Mouse (Mus musculus): ENCODE measurements around the gene Bnipl. TPM values are rescaled to one million over a fixed set of nuclear protein-coding genes. Genes with fewer than 3 reads are reported as not detected.

Gene Bnipl
- polyA plus RNA-seq, 1 experiment from 2014 or later: 0.36 TPM

GRCm38 (mm10) chr3:95286510-95286909, 35.5 kb upstream of the Bnipl start:
- Histone ChIP-seq H3K4me3 (replicated peaks) (no peak overlapping the region), H3K4me1 (replicated peaks) (peaks cover 20% of the 10 kb centered on the region), H3K36me3 (peaks cover 9% of the 10 kb centered on the region), H3K27me3 (replicated peaks) (no peaks in the 10 kb centered on the region), H3K4me2 (replicated peaks) (no peak overlapping the region), H3K9me3 (no peaks in the 10 kb centered on the region), H3K9ac (no peak overlapping the region), H3K27ac (peak overlapping the region; percentile 40; the same call in 1 of the 2 replicates)
- ATAC-seq: no peak
- WGBS: 82% methylated on average over 7 of the region's 7 CpGs

- Histone ChIP-seq H3K4me1 (replicated peaks) (peaks cover 15% of the 10 kb centered on the region), H3K9ac (no peak overlapping the region), H3K27me3 (replicated peaks) (no peaks in the 10 kb centered on the region), H3K4me2 (replicated peaks) (no peak overlapping the region), H3K4me3 (replicated peaks) (no peak overlapping the region), H3K36me3 (peaks cover 9% of the 10 kb centered on the region), H3K9me3 (no peaks in the 10 kb centered on the region), H3K27ac (peak overlapping the region; percentile 40; the same call in 1 of the 2 replicates)
- 48% methylated on average over 5 of the region's 5 CpGs for WGBS
- no peak for ATAC-seq
Measured at GRCm38 (mm10) chr3:95286011-95286410, 35.0 kb upstream of the Bnipl start.

- Histone ChIP-seq H3K27ac (no peak overlapping the region), H3K9me3 (no peaks in the 10 kb centered on the region), H3K4me2 (replicated peaks) (no peak overlapping the region), H3K9ac (0 out of 2 replicates have a peak overlapping the region, but pooled peaks have one; percentile 10), H3K27me3 (replicated peaks) (no peaks in the 10 kb centered on the region), H3K4me3 (replicated peaks) (no peak overlapping the region), H3K36me3 (peaks cover 9% of the 10 kb centered on the region), H3K4me1 (replicated peaks) (peaks cover 15% of the 10 kb centered on the region)
- WGBS: 87% methylated on average over 5 of the region's 5 CpGs
- no peak for ATAC-seq
Measured at GRCm38 (mm10) chr3:95285390-95285789, 34.4 kb upstream of the Bnipl start.

GRCm38 (mm10) chr3:95284501-95285281, 33.7 kb upstream of the Bnipl start:
- Histone ChIP-seq H3K9me3 (no peaks in the 10 kb centered on the region), H3K4me1 (replicated peaks) (peaks cover 15% of the 10 kb centered on the region), H3K36me3 (peaks cover 9% of the 10 kb centered on the region), H3K4me3 (replicated peaks) (peak overlapping the region; percentile 60; the same call in 1 of the 2 replicates), H3K9ac (no peak overlapping the region), H3K27ac (no peak overlapping the region), H3K4me2 (replicated peaks) (peak overlapping the region; percentile 79), H3K27me3 (replicated peaks) (no peaks in the 10 kb centered on the region)
- no peak for ATAC-seq
- WGBS: 83% methylated on average over 12 of the region's 12 CpGs

GRCm38 (mm10) chr3:95284062-95284461, 33.1 kb upstream of the Bnipl start:
- Histone ChIP-seq H3K27me3 (replicated peaks) (no peaks in the 10 kb centered on the region), H3K9me3 (no peaks in the 10 kb centered on the region), H3K36me3 (peaks cover 9% of the 10 kb centered on the region), H3K9ac (peak overlapping the region; percentile 78), H3K4me3 (replicated peaks) (peak overlapping the region; percentile 60), H3K4me1 (replicated peaks) (peaks cover 15% of the 10 kb centered on the region), H3K4me2 (replicated peaks) (peak overlapping the region; percentile 79), H3K27ac (peak overlapping the region; percentile 97)
- no peak for ATAC-seq
- 0% methylated on average over 1 of the region's 1 CpGs for WGBS

- peaks cover 7% of the 10 kb centered on the region for H3K36me3 ChIP-seq
- peaks cover 15% of the 10 kb centered on the region for H3K4me1 ChIP-seq (replicated peaks)
- peak overlapping the region; percentile 97 for H3K27ac ChIP-seq
- H3K4me2 ChIP-seq (replicated peaks): peak overlapping the region; percentile 79
- peak overlapping the region; percentile 78 for H3K9ac ChIP-seq
- no peaks in the 10 kb centered on the region for H3K27me3 ChIP-seq (replicated peaks)
- H3K4me3 ChIP-seq (replicated peaks): peak overlapping the region; percentile 60
- no peaks in the 10 kb centered on the region for H3K9me3 ChIP-seq
- ATAC-seq: no peak
- WGBS: 3% methylated on average over 7 of the region's 7 CpGs
Measured at GRCm38 (mm10) chr3:95283589-95283941, 32.6 kb upstream of the Bnipl start.

GRCm38 (mm10) chr3:95282865-95283588, 32.0 kb upstream of the Bnipl start:
- Histone ChIP-seq H3K4me1 (replicated peaks) (peaks cover 15% of the 10 kb centered on the region), H3K9me3 (no peaks in the 10 kb centered on the region), H3K4me2 (replicated peaks) (peak overlapping the region; percentile 79), H3K4me3 (replicated peaks) (peak overlapping the region; percentile 60), H3K9ac (peak overlapping the region; percentile 78), H3K36me3 (peaks cover 5% of the 10 kb centered on the region; the same call in 1 of the 2 replicates), H3K27ac (peak overlapping the region; percentile 97), H3K27me3 (replicated peaks) (no peaks in the 10 kb centered on the region)
- WGBS: under 1% methylated on average over 51 of the region's 51 CpGs
- peak; percentile 74 for ATAC-seq

- Histone ChIP-seq H3K9me3 (no peaks in the 10 kb centered on the region), H3K27ac (peak overlapping the region; percentile 97), H3K4me2 (replicated peaks) (peak overlapping the region; percentile 79), H3K27me3 (replicated peaks) (no peaks in the 10 kb centered on the region), H3K36me3 (no peaks in the 10 kb centered on the region), H3K4me3 (replicated peaks) (peak overlapping the region; percentile 60), H3K4me1 (replicated peaks) (peaks cover 16% of the 10 kb centered on the region), H3K9ac (peak overlapping the region; percentile 78)
- under 1% methylated on average over 11 of the region's 11 CpGs for WGBS
- peak; percentile 14; the same call in 1 of the 2 replicates for ATAC-seq
Measured at GRCm38 (mm10) chr3:95282381-95282864, 31.4 kb upstream of the Bnipl start.

GRCm38 (mm10) chr3:95281216-95282126, 30.5 kb upstream of the Bnipl start, which contains the start of the genes Mindy1 and Prune1:
TSS of gene Mindy1 (plus strand) at chr3:95281345.
TSS of gene Prune1 (minus strand) at chr3:95282076.
- Histone ChIP-seq H3K27me3 (replicated peaks) (no peaks in the 10 kb centered on the region), H3K4me1 (replicated peaks) (peaks cover 22% of the 10 kb centered on the region), H3K4me2 (replicated peaks) (peak within 1 kb of the TSS; percentile 79), H3K9me3 (no peaks in the 10 kb centered on the region), H3K4me3 (replicated peaks) (peak within 1 kb of the TSS; percentile 72), H3K36me3 (no peaks in the 10 kb centered on the region), H3K27ac (peak within 1 kb of the TSS; percentile 97), H3K9ac (peak within 1 kb of the TSS; percentile 79)
- ATAC-seq: peak; percentile 91
- under 1% methylated on average over 53 of the region's 53 CpGs for WGBS

GRCm38 (mm10) chr3:95280747-95281146, 29.8 kb upstream of the Bnipl start:
- no peak for ATAC-seq
- peak overlapping the region; percentile 88 for H3K27ac ChIP-seq
- H3K4me3 ChIP-seq (replicated peaks): peak overlapping the region; percentile 72
- H3K9me3 ChIP-seq: no peaks in the 10 kb centered on the region
- H3K4me1 ChIP-seq (replicated peaks): peaks cover 22% of the 10 kb centered on the region
- no peaks in the 10 kb centered on the region for H3K36me3 ChIP-seq
- WGBS: 8% methylated on average over 8 of the region's 8 CpGs
- peak overlapping the region; percentile 79 for H3K9ac ChIP-seq
- H3K27me3 ChIP-seq (replicated peaks): no peaks in the 10 kb centered on the region
- peak overlapping the region; percentile 79 for H3K4me2 ChIP-seq (replicated peaks)

GRCm38 (mm10) chr3:95277149-95277551, 26.2 kb upstream of the Bnipl start:
- H3K9ac ChIP-seq: no peak overlapping the region
- WGBS: 88% methylated on average over 1 of the region's 1 CpGs
- peaks cover 7% of the 10 kb centered on the region; the same call in 1 of the 2 replicates for H3K4me1 ChIP-seq (replicated peaks)
- H3K4me3 ChIP-seq (replicated peaks): no peak overlapping the region
- ATAC-seq: no peak
- H3K27me3 ChIP-seq (replicated peaks): no peaks in the 10 kb centered on the region
- H3K27ac ChIP-seq: no peak overlapping the region
- H3K36me3 ChIP-seq: no peaks in the 10 kb centered on the region
- no peak overlapping the region for H3K4me2 ChIP-seq (replicated peaks)
- H3K9me3 ChIP-seq: no peaks in the 10 kb centered on the region
